Mouse (Mus musculus): ENCODE data around the gene Mtfmt. TPM values are rescaled to one million over a fixed set of nuclear protein-coding genes. Genes with fewer than 3 reads are reported as not detected.

Mtfmt gene
- polyA plus RNA-seq, 1 experiment, result 5.8 TPM

GRCm38 (mm10) chr9:65492851-65493250 is 57.3 kb downstream of the Mtfmt start:
- 91% methylated on average over 4 of the region's 4 CpGs for WGBS

GRCm38 (mm10) chr9:65502146-65502545 is 66.6 kb downstream of the Mtfmt start:
- H3K36me3 ChIP-seq (ENCODE audit: control insufficient read depth, insufficient read depth, low read length), result no peaks in the 10 kb centered on the region
- 50% methylated on average over 8 of the region's 8 CpGs for WGBS
- H3K27me3 ChIP-seq (ENCODE audit: control insufficient read depth, insufficient read depth, low read length), result no peaks in the 10 kb centered on the region
- no peak overlapping the region for H3K4me3 ChIP-seq (ENCODE audit: low read depth, low read length)
- H3K27ac ChIP-seq (ENCODE audit: insufficient read depth, low read depth, low read length), result no peak overlapping the region
- no peak for TF ChIP-seq CTCF (IDR thresholded peaks at IDR 0.05; ENCODE audit: extremely low read depth, insufficient read length, insufficient replicate concordance, low read depth, low read length)
- H3K4me1 ChIP-seq (ENCODE audit: control insufficient read depth, insufficient read depth, insufficient read length, low read length), result no peaks in the 10 kb centered on the region

More at GRCm38 (mm10) chr9:65492851-65493250, 57.3 kb downstream of the Mtfmt start:
- Histone ChIP-seq H3K4me3 (ENCODE audit: low read depth, low read length) (no peak overlapping the region), H3K27ac (ENCODE audit: insufficient read depth, low read depth, low read length) (no peak overlapping the region), H3K27me3 (ENCODE audit: control insufficient read depth, insufficient read depth, low read length) (no peaks in the 10 kb centered on the region), H3K36me3 (ENCODE audit: control insufficient read depth, insufficient read depth, low read length) (peaks cover 3% of the 10 kb centered on the region; the same call in 1 of the 2 replicates), H3K4me1 (ENCODE audit: control insufficient read depth, insufficient read depth, insufficient read length, low read length) (no peaks in the 10 kb centered on the region)
- TF ChIP-seq POLR2A (IDR thresholded peaks at IDR 0.05; ENCODE audit: low read depth, low read length) (no peak), CTCF (IDR thresholded peaks at IDR 0.05; ENCODE audit: extremely low read depth, insufficient read length, insufficient replicate concordance, low read depth, low read length) (no peak)

Other genes with a start within 250 kb of the Mtfmt start
- gene Parp16, start 240.4 kb upstream of the Mtfmt start, polyA plus RNA-seq (2012; rRNA removed), result 10.0 and 16.3 TPM in 2 replicates
- gene Cilp, start 170.6 kb upstream of the Mtfmt start, polyA plus RNA-seq (2012; rRNA removed), result 1.4 and 1.7 TPM in 2 replicates
- 5.8 and 7.5 TPM in 2 replicates for gene Clpx, start 141.5 kb upstream of the Mtfmt start, polyA plus RNA-seq (2012; rRNA removed)
- 9.2 and 12.9 TPM in 2 replicates for gene Pdcd7, start 89.7 kb upstream of the Mtfmt start, polyA plus RNA-seq (2012; rRNA removed)
- gene Ubap1l, start 74.7 kb upstream of the Mtfmt start, polyA plus RNA-seq (2012; rRNA removed), result 0.43 and 0.51 TPM in 2 replicates
- gene Kbtbd13, start 44.1 kb upstream of the Mtfmt start, polyA plus RNA-seq (2012; rRNA removed), result 0.20 and 0.57 TPM in 2 replicates
- gene Rasl12, start 37.3 kb upstream of the Mtfmt start, polyA plus RNA-seq (2012; rRNA removed), result 1.4 and 2.3 TPM in 2 replicates
- gene Slc51b, start 12.8 kb upstream of the Mtfmt start, polyA plus RNA-seq (2012; rRNA removed), result 6.6 and 13.6 TPM in 2 replicates
- gene Spg21, start 25.2 kb downstream of the Mtfmt start, polyA plus RNA-seq (2012; rRNA removed), result 4.5 and 9.7 TPM in 2 replicates
- gene Ankdd1a, start 84.4 kb downstream of the Mtfmt start, polyA plus RNA-seq (2012; rRNA removed), result not detected in 2 replicates
- gene Plekho2, start 144.3 kb downstream of the Mtfmt start, polyA plus RNA-seq (2012; rRNA removed), result 6.3 and 9.7 TPM in 2 replicates
- 3.8 and 5.0 TPM in 2 replicates for gene Pif1, start 151.4 kb downstream of the Mtfmt start, polyA plus RNA-seq (2012; rRNA removed)
- 18.4 and 22.5 TPM in 2 replicates for gene Rbpms2, start 193.9 kb downstream of the Mtfmt start, polyA plus RNA-seq (2012; rRNA removed)
- gene Oaz2, start 232.2 kb downstream of the Mtfmt start, polyA plus RNA-seq (2012; rRNA removed), result 36.0 and 39.7 TPM in 2 replicates

Data from small intestine, adult 2 months (tissue).